Mouse (Mus musculus): ENCODE results near the gene Plekha1. TPM values are rescaled to one million over a fixed set of nuclear protein-coding genes. Genes with fewer than 3 reads are reported as not detected.

The Plekha1 gene
- total and polyA plus RNA-seq, 3 experiments, result 6.9 to 22.1 TPM; not detected in 1

- peaks cover 6 to 10% of the 10 kb centered on the region in 2 experiments for H3K4me1 ChIP-seq (ENCODE audit: control insufficient read depth in 1 of 2, insufficient read depth in 2 of 2, low read length in 2 of 2)
- no peaks in the 10 kb centered on the region; the same call in 1 of the 2 replicates for H3K79me2 ChIP-seq (ENCODE audit: control insufficient read depth, insufficient read depth, low read length, poor library complexity)
- H3K9ac ChIP-seq (ENCODE audit: control insufficient read depth, low read depth, low read length, poor library complexity, severe bottlenecking), result no peak overlapping the region
- H3K9me3 ChIP-seq (replicated peaks; ENCODE audit: insufficient read depth, low read length), result no peaks in the 10 kb centered on the region
- H3K4me3 ChIP-seq (ENCODE audit: control insufficient read depth in 1 of 2, insufficient read depth in 1 of 2, low read depth in 2 of 2, low read length in 2 of 2), result no peak overlapping the region
- no peaks in the 10 kb centered on the region for H3K27me3 ChIP-seq (ENCODE audit: control insufficient read depth in 1 of 2, insufficient read depth in 2 of 2, low read length in 2 of 2)
- H3K27ac ChIP-seq (ENCODE audit: control insufficient read depth, low read depth, low read length), result no peak overlapping the region
- TF ChIP-seq MAFK (IDR thresholded peaks at IDR 0.05; ENCODE audit: borderline replicate concordance, low read depth, low read length) (no peak), SMC3 (IDR thresholded peaks at IDR 0.05; ENCODE audit: low read depth, low read length) (no peak), EP300 (IDR thresholded peaks at IDR 0.05; ENCODE audit: low read depth in 1 of 2, low read length in 2 of 2) (no peak), TCF12 (IDR thresholded peaks at IDR 0.05; ENCODE audit: low read depth, low read length) (no peak), RAD21 (IDR thresholded peaks at IDR 0.05; ENCODE audit: low read depth, low read length) (no peak), TBP (IDR thresholded peaks at IDR 0.05; ENCODE audit: low read depth, low read length) (no peak), HCFC1 (IDR thresholded peaks at IDR 0.05; ENCODE audit: low read depth, low read length) (no peak), CHD1 (IDR thresholded peaks at IDR 0.05; ENCODE audit: low read depth, low read length) (no peak), MEF2A (IDR thresholded peaks at IDR 0.05; ENCODE audit: extremely low read depth, insufficient replicate concordance, low read depth, low read length, poor library complexity, severe bottlenecking) (no peak), MYB (IDR thresholded peaks at IDR 0.05; ENCODE audit: low read depth, low read length) (no peak), RCOR1 (IDR thresholded peaks at IDR 0.05; ENCODE audit: low read depth, low read length) (no peak), POLR2AphosphoS5 (IDR thresholded peaks at IDR 0.05; ENCODE audit: borderline replicate concordance, low read depth, low read length) (no peak), ELF1 (IDR thresholded peaks at IDR 0.05; ENCODE audit: low read depth, low read length) (no peak), NELFE (IDR thresholded peaks at IDR 0.05; ENCODE audit: low read depth, low read length) (no peak), ZMIZ1 (IDR thresholded peaks at IDR 0.05; ENCODE audit: low read depth, low read length) (no peak), E2F4 (IDR thresholded peaks at IDR 0.05; ENCODE audit: borderline replicate concordance, low read depth, low read length) (no peak), ZC3H11A (IDR thresholded peaks at IDR 0.05; ENCODE audit: low read depth, low read length) (no peak)
- peaks cover 0 to 11% of the 10 kb centered on the region in 2 experiments; a peak in 2 of 4 replicates for H3K36me3 ChIP-seq (ENCODE audit: control insufficient read depth in 1 of 2, insufficient read depth in 2 of 2, low read length in 2 of 2)
- DNase-seq (ENCODE audit: low read depth, low spot score), result no peak
These were observed 31.6 kb downstream of the Plekha1 start for GRCm38 (mm10) chr7:130897201-130897600.

GRCm38 (mm10) chr7:130898373-130898772 is 32.8 kb downstream of the Plekha1 start:
- H3K27me3 ChIP-seq (ENCODE audit: control insufficient read depth in 1 of 2, insufficient read depth in 2 of 2, low read length in 2 of 2), result no peaks in the 10 kb centered on the region
- peaks cover 12 to 14% of the 10 kb centered on the region in 2 experiments for H3K4me1 ChIP-seq (ENCODE audit: control insufficient read depth in 1 of 2, insufficient read depth in 2 of 2, low read length in 2 of 2)
- H3K27ac ChIP-seq (ENCODE audit: control insufficient read depth, low read depth, low read length), result no peak overlapping the region
- H3K9me3 ChIP-seq (replicated peaks; ENCODE audit: insufficient read depth, low read length), result no peaks in the 10 kb centered on the region
- H3K4me3 ChIP-seq (ENCODE audit: control insufficient read depth in 1 of 2, insufficient read depth in 1 of 2, low read depth in 2 of 2, low read length in 2 of 2), result no peak overlapping the region
- no peak overlapping the region for H3K9ac ChIP-seq (ENCODE audit: control insufficient read depth, low read depth, low read length, poor library complexity, severe bottlenecking)
- H3K36me3 ChIP-seq (ENCODE audit: control insufficient read depth in 1 of 2, insufficient read depth in 2 of 2, low read length in 2 of 2), result peaks cover 0 to 19% of the 10 kb centered on the region in 2 experiments; a peak in 2 of 4 replicates
- TF ChIP-seq CHD2 (IDR thresholded peaks at IDR 0.05; ENCODE audit: low read length), result no peak
- peak; percentile 17 to 51 (median 18); a peak in 2 of 6 replicates for TF ChIP-seq CTCF (IDR thresholded peaks at IDR 0.05 in 2 of 3, conservative IDR thresholded peaks at IDR 0.05 in 1 of 3; ENCODE audit: control insufficient read depth in 1 of 3, insufficient read depth in 1 of 3, low read depth in 2 of 3, low read length in 3 of 3, poor library complexity in 1 of 3, severe bottlenecking in 1 of 3)
- TF ChIP-seq USF1 (IDR thresholded peaks at IDR 0.05; ENCODE audit: low read depth, low read length), result no peak
- TF ChIP-seq MXI1 (IDR thresholded peaks at IDR 0.05; ENCODE audit: low read depth, low read length), result 0 out of 2 replicates have a peak, but pooled peaks have one; percentile 33
- TF ChIP-seq SMC3 (IDR thresholded peaks at IDR 0.05; ENCODE audit: low read depth, low read length), result peak; percentile 45
- no peak for TF ChIP-seq MEF2A (IDR thresholded peaks at IDR 0.05; ENCODE audit: extremely low read depth, insufficient replicate concordance, low read depth, low read length, poor library complexity, severe bottlenecking)
- TF ChIP-seq POLR2AphosphoS5 (IDR thresholded peaks at IDR 0.05; ENCODE audit: borderline replicate concordance, low read depth, low read length), result no peak
- TF ChIP-seq UBTF (IDR thresholded peaks at IDR 0.05; ENCODE audit: borderline replicate concordance, insufficient read depth, low read depth, low read length), result no peak
- TF ChIP-seq MYC (IDR thresholded peaks at IDR 0.05; ENCODE audit: low read depth, low read length), result 0 out of 2 replicates have a peak, but pooled peaks have one; percentile 47
- peak; percentile 17 for TF ChIP-seq RAD21 (IDR thresholded peaks at IDR 0.05; ENCODE audit: low read depth, low read length)
- TF ChIP-seq ZC3H11A (IDR thresholded peaks at IDR 0.05; ENCODE audit: low read depth, low read length), result peak; percentile 28; the same call in 1 of the 2 replicates
- no peak for TF ChIP-seq ELF1 (IDR thresholded peaks at IDR 0.05; ENCODE audit: low read depth, low read length)
- no peaks in the 10 kb centered on the region; the same call in 1 of the 2 replicates for H3K79me2 ChIP-seq (ENCODE audit: control insufficient read depth, insufficient read depth, low read length, poor library complexity)
- DNase-seq (ENCODE audit: low read depth, low spot score), result peak; percentile 42

Measured in MEL (cell line).